Mouse (Mus musculus): ENCODE results near the gene Ubap2l. TPM values are rescaled to one million over a fixed set of nuclear protein-coding genes. Genes with fewer than 3 reads are reported as not detected.

Ubap2l gene
- polyA plus RNA-seq, 1 experiment from 2014 or later, result 163 TPM

DNA sequence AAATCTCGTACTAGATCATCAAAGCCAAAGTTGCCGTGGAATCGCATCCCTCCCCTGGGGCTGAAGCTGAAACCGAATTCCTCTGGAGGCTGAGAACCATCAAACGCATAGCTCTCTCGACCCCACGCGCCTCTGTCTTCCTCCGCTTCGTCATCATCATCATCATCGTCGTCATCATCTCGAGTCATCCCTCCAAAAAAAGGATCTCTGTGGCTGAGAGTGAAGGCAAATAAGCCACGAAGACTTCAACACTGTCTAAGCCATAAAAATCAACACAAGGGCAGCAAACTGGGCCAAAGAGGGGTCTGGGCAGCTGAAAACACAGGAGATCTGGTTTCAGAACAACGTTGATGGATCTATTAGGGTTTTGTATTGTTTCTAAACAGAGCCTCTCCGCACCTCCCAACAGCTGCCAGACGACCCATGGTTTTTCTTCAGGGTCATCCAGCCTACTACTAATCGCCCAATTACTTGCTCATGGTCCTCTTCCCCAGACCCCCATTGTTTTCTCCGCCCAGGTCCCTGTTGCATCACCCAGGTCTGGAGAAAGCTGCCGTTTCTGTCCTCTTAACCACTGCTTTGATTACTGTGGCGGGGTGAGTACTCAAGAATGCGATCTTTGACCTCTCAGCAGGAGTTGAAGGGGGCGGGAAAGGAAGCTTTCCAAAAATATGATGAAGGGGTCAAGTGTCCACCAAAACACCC, 54.5 kb downstream of the Ubap2l start:
- H3K27ac ChIP-seq (ENCODE audit: low read depth, low read length), result peak overlapping the region; percentile 88
- no peaks in the 10 kb centered on the region for H3K27me3 ChIP-seq (ENCODE audit: control insufficient read depth, insufficient read depth, low read length)
- H3K4me3 ChIP-seq (ENCODE audit: low read depth, low read length), result peak overlapping the region; percentile 72
- WGBS, result 10% methylated on average over 21 of the region's 23 CpGs
- peak; percentile 69; the same call in 1 of the 2 replicates for ATAC-seq (ENCODE audit: low read depth)
- H3K9me3 ChIP-seq (ENCODE audit: control insufficient read depth, low read length), result no peaks in the 10 kb centered on the region
- H3K9ac ChIP-seq (replicated peaks; ENCODE audit: low read depth, low read length), result peak overlapping the region; percentile 89
- H3K4me2 ChIP-seq (ENCODE audit: low read depth, low read length), result peak overlapping the region; percentile 92
- H3K36me3 ChIP-seq (ENCODE audit: control insufficient read depth, insufficient read depth, low read length), result peaks cover 20% of the 10 kb centered on the region; the same call in 1 of the 2 replicates
- H3K4me1 ChIP-seq (ENCODE audit: control insufficient read depth, insufficient read depth, low read length), result peaks cover 18% of the 10 kb centered on the region

GRCm38 (mm10) chr3:89994807-89995515, 57.5 kb downstream of the Ubap2l start:
- Histone ChIP-seq H3K9ac (replicated peaks; ENCODE audit: low read depth, low read length) (no peak overlapping the region), H3K9me3 (ENCODE audit: control insufficient read depth, low read length) (no peaks in the 10 kb centered on the region), H3K27ac (ENCODE audit: low read depth, low read length) (no peak overlapping the region), H3K27me3 (ENCODE audit: control insufficient read depth, insufficient read depth, low read length) (no peaks in the 10 kb centered on the region), H3K4me3 (ENCODE audit: low read depth, low read length) (no peak overlapping the region), H3K36me3 (ENCODE audit: control insufficient read depth, insufficient read depth, low read length) (peaks cover 6% of the 10 kb centered on the region; the same call in 1 of the 2 replicates), H3K4me2 (ENCODE audit: low read depth, low read length) (no peak overlapping the region), H3K4me1 (ENCODE audit: control insufficient read depth, insufficient read depth, low read length) (peaks cover 18% of the 10 kb centered on the region)
- WGBS, result 96% methylated on average over 5 of the region's 5 CpGs
- ATAC-seq (ENCODE audit: low read depth), result no peak

GRCm38 (mm10) chr3:89987822-89988221, 64.6 kb downstream of the Ubap2l start:
- Histone ChIP-seq H3K9ac (replicated peaks; ENCODE audit: low read depth, low read length) (no peak overlapping the region), H3K4me1 (ENCODE audit: control insufficient read depth, insufficient read depth, low read length) (no peaks in the 10 kb centered on the region), H3K9me3 (ENCODE audit: control insufficient read depth, low read length) (no peaks in the 10 kb centered on the region), H3K4me3 (ENCODE audit: low read depth, low read length) (no peak overlapping the region), H3K27ac (ENCODE audit: low read depth, low read length) (no peak overlapping the region), H3K4me2 (ENCODE audit: low read depth, low read length) (no peak overlapping the region), H3K27me3 (ENCODE audit: control insufficient read depth, insufficient read depth, low read length) (no peaks in the 10 kb centered on the region), H3K36me3 (ENCODE audit: control insufficient read depth, insufficient read depth, low read length) (no peaks in the 10 kb centered on the region)
- no peak for ATAC-seq (ENCODE audit: low read depth)
- WGBS, result 94% methylated on average over 4 of the region's 4 CpGs

DNA sequence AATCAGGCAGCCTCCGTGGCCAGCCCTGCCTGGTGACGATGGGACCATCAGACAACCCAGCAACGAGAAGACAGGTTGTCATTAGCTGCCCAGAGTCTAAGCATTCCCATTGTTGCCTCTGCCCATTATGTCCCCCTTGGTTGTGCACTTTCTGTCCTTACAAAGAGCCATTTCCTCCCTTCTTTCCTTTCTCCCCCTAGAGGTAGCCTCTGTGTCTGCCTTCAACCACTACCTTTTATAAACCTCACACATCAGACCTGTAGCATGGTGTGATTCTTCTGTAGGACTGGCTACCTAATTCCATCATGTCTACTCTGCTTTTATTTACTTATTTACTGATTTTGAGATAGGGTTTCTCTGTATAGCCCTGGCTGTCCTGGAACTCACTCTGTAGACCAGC, 65.2 kb downstream of the Ubap2l start:
- no peak for ATAC-seq (ENCODE audit: low read depth)
- 55% methylated on average over 3 of the region's 3 CpGs for WGBS
- H3K27ac ChIP-seq (ENCODE audit: low read depth, low read length), result no peak overlapping the region
- no peak overlapping the region for H3K4me2 ChIP-seq (ENCODE audit: low read depth, low read length)
- H3K9ac ChIP-seq (replicated peaks; ENCODE audit: low read depth, low read length), result no peak overlapping the region
- H3K9me3 ChIP-seq (ENCODE audit: control insufficient read depth, low read length), result no peaks in the 10 kb centered on the region
- H3K4me1 ChIP-seq (ENCODE audit: control insufficient read depth, insufficient read depth, low read length), result no peaks in the 10 kb centered on the region
- no peaks in the 10 kb centered on the region for H3K36me3 ChIP-seq (ENCODE audit: control insufficient read depth, insufficient read depth, low read length)
- no peak overlapping the region for H3K4me3 ChIP-seq (ENCODE audit: low read depth, low read length)
- H3K27me3 ChIP-seq (ENCODE audit: control insufficient read depth, insufficient read depth, low read length), result no peaks in the 10 kb centered on the region

- WGBS, result 77% methylated on average over 5 of the region's 5 CpGs
- H3K9ac ChIP-seq (replicated peaks; ENCODE audit: low read depth, low read length), result no peak overlapping the region
- H3K27me3 ChIP-seq (ENCODE audit: control insufficient read depth, insufficient read depth, low read length), result no peaks in the 10 kb centered on the region
- no peak overlapping the region for H3K4me2 ChIP-seq (ENCODE audit: low read depth, low read length)
- H3K36me3 ChIP-seq (ENCODE audit: control insufficient read depth, insufficient read depth, low read length), result no peaks in the 10 kb centered on the region
- no peaks in the 10 kb centered on the region for H3K9me3 ChIP-seq (ENCODE audit: control insufficient read depth, low read length)
- no peak overlapping the region for H3K27ac ChIP-seq (ENCODE audit: low read depth, low read length)
- H3K4me1 ChIP-seq (ENCODE audit: control insufficient read depth, insufficient read depth, low read length), result no peaks in the 10 kb centered on the region
- no peak overlapping the region for H3K4me3 ChIP-seq (ENCODE audit: low read depth, low read length)
- ATAC-seq (ENCODE audit: low read depth), result no peak
These were observed 70.0 kb downstream of the Ubap2l start for GRCm38 (mm10) chr3:89982426-89982825.

GRCm38 (mm10) chr3:89976859-89977258, 75.6 kb downstream of the Ubap2l start:
- Histone ChIP-seq H3K9me3 (ENCODE audit: control insufficient read depth, low read length) (no peaks in the 10 kb centered on the region), H3K4me3 (ENCODE audit: low read depth, low read length) (no peak overlapping the region), H3K36me3 (ENCODE audit: control insufficient read depth, insufficient read depth, low read length) (no peaks in the 10 kb centered on the region), H3K27me3 (ENCODE audit: control insufficient read depth, insufficient read depth, low read length) (no peaks in the 10 kb centered on the region), H3K27ac (ENCODE audit: low read depth, low read length) (no peak overlapping the region), H3K9ac (replicated peaks; ENCODE audit: low read depth, low read length) (no peak overlapping the region), H3K4me1 (ENCODE audit: control insufficient read depth, insufficient read depth, low read length) (no peaks in the 10 kb centered on the region), H3K4me2 (ENCODE audit: low read depth, low read length) (no peak overlapping the region)
- ATAC-seq (ENCODE audit: low read depth), result no peak

- WGBS, result 69% methylated on average over 7 of the region's 7 CpGs
- H3K4me1 ChIP-seq (ENCODE audit: control insufficient read depth, insufficient read depth, low read length), result peaks cover 8% of the 10 kb centered on the region; the same call in 1 of the 2 replicates
- no peaks in the 10 kb centered on the region for H3K9me3 ChIP-seq (ENCODE audit: control insufficient read depth, low read length)
- no peak overlapping the region for H3K4me2 ChIP-seq (ENCODE audit: low read depth, low read length)
- no peak overlapping the region for H3K4me3 ChIP-seq (ENCODE audit: low read depth, low read length)
- no peak for ATAC-seq (ENCODE audit: low read depth)
- H3K36me3 ChIP-seq (ENCODE audit: control insufficient read depth, insufficient read depth, low read length), result no peaks in the 10 kb centered on the region
- no peak overlapping the region for H3K27ac ChIP-seq (ENCODE audit: low read depth, low read length)
- H3K27me3 ChIP-seq (ENCODE audit: control insufficient read depth, insufficient read depth, low read length), result no peaks in the 10 kb centered on the region
- no peak overlapping the region for H3K9ac ChIP-seq (replicated peaks; ENCODE audit: low read depth, low read length)
These were observed 83.9 kb downstream of the Ubap2l start for GRCm38 (mm10) chr3:89968509-89968908.

- no peaks in the 10 kb centered on the region for H3K36me3 ChIP-seq (ENCODE audit: control insufficient read depth, insufficient read depth, low read length)
- H3K27me3 ChIP-seq (ENCODE audit: control insufficient read depth, insufficient read depth, low read length), result peaks cover 2% of the 10 kb centered on the region; the same call in 1 of the 2 replicates
- H3K4me3 ChIP-seq (ENCODE audit: low read depth, low read length), result no peak overlapping the region
- no peak overlapping the region for H3K9ac ChIP-seq (replicated peaks; ENCODE audit: low read depth, low read length)
- H3K4me1 ChIP-seq (ENCODE audit: control insufficient read depth, insufficient read depth, low read length), result peaks cover 13% of the 10 kb centered on the region
- H3K27ac ChIP-seq (ENCODE audit: low read depth, low read length), result no peak overlapping the region
- no peaks in the 10 kb centered on the region for H3K9me3 ChIP-seq (ENCODE audit: control insufficient read depth, low read length)
- H3K4me2 ChIP-seq (ENCODE audit: low read depth, low read length), result no peak overlapping the region
- WGBS, result 72% methylated on average over 4 of the region's 4 CpGs
- no peak for ATAC-seq (ENCODE audit: low read depth)
These were observed 85.5 kb downstream of the Ubap2l start for GRCm38 (mm10) chr3:89966946-89967345.

- peaks cover 2% of the 10 kb centered on the region; the same call in 1 of the 2 replicates for H3K27me3 ChIP-seq (ENCODE audit: control insufficient read depth, insufficient read depth, low read length)
- no peaks in the 10 kb centered on the region for H3K36me3 ChIP-seq (ENCODE audit: control insufficient read depth, insufficient read depth, low read length)
- 85% methylated on average over 5 of the region's 5 CpGs for WGBS
- no peak overlapping the region for H3K4me3 ChIP-seq (ENCODE audit: low read depth, low read length)
- H3K9me3 ChIP-seq (ENCODE audit: control insufficient read depth, low read length), result no peaks in the 10 kb centered on the region
- no peak overlapping the region for H3K4me2 ChIP-seq (ENCODE audit: low read depth, low read length)
- no peak overlapping the region for H3K9ac ChIP-seq (replicated peaks; ENCODE audit: low read depth, low read length)
- H3K27ac ChIP-seq (ENCODE audit: low read depth, low read length), result no peak overlapping the region
- peaks cover 23% of the 10 kb centered on the region for H3K4me1 ChIP-seq (ENCODE audit: control insufficient read depth, insufficient read depth, low read length)
- no peak for ATAC-seq (ENCODE audit: low read depth)
These were observed 86.5 kb downstream of the Ubap2l start for GRCm38 (mm10) chr3:89965972-89966371.

All from neural tube, embryonic 14.5 days (tissue).